Mouse (Mus musculus) ES-CJ7 (cell line): ENCODE data around the gene Csf2rb.
A peak's percentile ranks its signal among the peaks of the same experiment; 100 is the strongest.
"Not testable (repeated sequence)": the region's sequence is repeated elsewhere in the genome, so short reads cannot be mapped to it uniquely, and the experiment has no call there.

Experiments used
- DNase-seq: peaks from one replicate; pipeline ENCODE4 v3.0.0; 2011; ENCODE audit warnings: low read depth, low spot score

Gene Csf2rb

DNA sequence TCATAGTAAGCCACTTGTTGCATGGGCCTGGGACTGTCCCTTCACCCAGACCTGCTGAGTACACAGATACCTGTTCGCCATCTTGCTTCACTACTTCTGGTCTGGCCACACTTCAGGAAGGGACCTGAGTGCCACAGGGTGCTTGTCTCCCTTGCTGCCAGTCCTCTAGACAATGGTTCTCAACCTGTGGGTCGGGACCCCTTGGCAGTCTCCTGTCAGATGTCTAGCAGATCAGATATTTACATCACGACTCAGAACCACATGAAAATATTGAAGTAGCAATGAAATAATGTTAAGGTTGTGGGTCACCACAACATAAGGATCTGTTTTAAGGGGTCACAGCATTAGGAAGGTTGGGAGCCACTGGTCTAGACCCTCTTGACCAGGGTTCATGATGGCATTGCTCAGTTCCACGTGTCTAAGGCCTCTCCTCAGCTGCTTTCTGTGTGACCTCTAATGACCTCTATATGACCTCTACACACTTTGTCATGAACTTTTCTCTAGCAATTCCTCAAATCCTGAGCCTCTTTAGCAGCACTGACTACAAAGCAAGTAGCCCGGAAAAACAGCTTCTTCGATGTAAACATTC is 2.3 kb downstream of the Csf2rb start:
- not testable (repeated sequence) for DNase-seq

DNA sequence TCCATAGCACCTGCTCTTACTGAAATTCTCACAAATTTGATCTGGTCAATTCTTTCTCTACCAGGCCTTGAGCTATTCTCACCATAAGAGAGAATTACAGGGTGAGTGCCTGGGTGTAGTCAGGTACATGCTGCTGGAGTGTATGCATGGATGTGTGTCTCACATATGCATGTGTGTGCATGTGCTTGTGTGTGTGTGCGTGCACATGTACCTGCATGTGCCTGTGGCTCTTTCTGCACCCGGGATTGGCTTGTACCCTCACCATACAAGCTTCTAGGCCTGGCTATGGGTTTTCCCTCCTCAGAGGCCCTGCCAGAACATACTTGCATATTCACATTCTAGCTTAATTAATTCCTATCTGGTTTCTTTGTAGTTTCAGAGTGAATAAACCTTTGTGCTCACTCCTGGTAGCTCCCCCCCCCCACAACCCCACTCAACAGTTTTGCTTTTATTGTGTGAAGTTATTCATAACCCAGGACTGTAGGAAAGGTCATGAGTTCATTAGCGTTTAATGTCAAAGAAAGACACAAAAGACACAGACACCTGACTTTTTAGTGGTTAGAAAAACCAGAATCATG is 3.1 kb downstream of the Csf2rb start:
- DNase-seq, result no peak

DNA sequence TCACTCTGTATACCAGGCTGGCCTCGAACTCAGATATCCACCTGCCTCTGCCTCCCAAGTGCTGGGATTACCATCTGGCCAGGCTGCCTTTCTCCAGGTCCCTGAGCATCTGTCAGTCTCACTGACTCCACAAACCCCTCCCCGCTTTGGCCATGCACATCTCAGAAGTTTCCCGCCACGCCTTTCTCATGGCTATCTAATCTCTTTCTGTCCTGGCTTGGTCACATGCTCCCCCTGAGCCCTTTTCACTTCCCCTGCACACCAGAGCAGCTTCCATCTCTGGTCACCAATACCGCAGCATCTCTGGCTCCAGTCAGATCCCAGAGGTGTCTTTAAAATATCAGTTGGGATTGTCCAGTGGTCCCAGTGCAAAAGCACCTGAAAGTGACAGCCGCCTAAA is 4.4 kb downstream of the Csf2rb start:
- not testable (repeated sequence) for DNase-seq

DNA sequence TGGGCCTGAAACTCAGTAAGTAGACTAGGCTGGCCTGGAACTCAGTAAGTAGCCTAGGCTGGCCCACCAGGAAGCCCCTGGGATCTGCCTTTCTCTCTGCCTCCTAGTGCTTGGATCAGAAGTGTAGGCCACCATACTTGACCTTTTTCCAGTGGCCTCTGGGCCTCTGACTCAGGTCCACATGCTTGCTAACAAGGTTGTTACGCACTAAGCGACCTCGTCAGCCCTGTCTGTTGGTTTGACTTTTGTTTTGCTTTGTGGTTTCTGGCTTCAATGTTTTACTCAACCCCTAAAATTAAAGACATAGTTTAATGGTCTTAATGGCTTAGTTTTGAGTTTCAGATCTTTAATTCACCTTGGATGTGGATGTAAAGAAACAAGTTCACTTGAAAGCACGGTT is 5.2 kb downstream of the Csf2rb start:
- DNase-seq, result no peak

DNA sequence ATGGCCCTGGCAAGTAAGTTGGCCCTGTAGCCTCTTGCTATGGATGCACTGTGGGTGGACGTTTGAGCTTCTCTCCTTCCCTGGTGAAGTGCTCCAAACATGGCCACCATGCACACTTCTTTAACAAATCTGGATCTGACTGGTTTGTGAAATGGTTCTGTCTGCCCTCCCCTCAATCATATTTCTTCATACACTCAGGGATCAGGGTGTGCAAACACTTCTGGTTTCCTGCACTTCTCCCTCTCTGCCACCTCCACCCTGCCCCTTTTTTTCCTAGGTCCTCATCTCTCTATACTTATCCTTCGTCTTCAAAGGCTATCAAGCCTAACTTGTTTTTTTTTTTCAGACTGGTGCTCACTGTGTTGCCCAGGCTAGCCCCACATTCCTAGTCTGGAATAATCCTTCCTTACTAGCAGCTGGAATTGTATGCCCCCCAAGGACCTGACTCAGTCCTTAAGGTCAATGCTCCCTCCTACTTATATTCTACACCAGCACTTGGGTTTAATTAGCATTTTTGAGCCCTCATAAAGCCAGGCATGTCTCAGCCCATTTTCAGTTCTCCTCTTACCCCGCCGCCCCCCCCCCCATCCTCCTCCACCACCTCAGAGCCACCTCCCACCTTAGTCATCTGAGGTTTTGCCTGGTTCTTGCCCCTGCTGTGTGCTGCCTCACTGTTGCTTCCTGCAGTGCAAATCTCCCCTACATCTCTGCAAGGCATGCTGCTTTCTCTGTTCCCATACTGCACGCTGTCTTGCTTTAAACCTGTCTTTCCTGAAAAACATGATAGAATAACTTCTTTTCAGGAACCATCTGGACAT is 6.2 kb downstream of the Csf2rb start:
- no peak for DNase-seq

DNA sequence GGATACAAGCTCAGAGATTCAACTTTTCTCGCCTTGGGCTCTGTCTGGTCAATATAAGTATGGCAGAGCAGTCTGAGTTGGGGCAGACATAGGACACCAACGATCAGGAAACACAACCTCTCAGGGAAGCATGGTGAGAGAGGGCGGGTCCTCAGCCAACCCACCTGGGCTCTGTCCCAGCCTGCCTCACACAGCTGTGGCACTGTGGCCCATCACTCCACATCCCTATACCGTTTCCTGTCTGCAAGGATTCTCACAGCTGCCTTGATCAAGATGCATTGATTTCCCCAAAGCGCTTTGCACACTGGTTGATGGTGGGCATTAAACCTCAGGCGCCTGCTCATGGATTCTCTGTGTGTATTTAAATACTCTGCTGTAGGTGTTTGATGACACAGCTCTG is 7.4 kb downstream of the Csf2rb start:
- no peak for DNase-seq

DNA sequence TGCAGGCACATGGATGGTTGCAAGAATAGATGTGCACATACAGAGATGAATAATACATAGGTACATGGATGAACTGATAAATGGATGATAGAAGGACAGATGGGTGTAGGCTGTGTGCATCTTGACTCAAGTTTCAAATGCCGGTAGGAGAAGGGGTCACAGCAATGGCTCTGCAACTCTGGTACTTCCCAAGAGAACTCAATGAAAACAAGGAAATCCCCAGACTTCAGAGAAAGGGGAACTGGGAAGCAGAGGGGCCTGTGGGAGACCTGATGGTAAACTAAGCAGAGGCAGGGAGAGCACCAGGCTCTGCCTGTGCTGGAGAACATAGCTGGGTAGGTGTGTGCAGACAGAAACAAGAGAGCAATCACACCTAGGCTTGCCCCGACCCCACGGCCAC is 8.8 kb downstream of the Csf2rb start:
- no peak for DNase-seq

DNA sequence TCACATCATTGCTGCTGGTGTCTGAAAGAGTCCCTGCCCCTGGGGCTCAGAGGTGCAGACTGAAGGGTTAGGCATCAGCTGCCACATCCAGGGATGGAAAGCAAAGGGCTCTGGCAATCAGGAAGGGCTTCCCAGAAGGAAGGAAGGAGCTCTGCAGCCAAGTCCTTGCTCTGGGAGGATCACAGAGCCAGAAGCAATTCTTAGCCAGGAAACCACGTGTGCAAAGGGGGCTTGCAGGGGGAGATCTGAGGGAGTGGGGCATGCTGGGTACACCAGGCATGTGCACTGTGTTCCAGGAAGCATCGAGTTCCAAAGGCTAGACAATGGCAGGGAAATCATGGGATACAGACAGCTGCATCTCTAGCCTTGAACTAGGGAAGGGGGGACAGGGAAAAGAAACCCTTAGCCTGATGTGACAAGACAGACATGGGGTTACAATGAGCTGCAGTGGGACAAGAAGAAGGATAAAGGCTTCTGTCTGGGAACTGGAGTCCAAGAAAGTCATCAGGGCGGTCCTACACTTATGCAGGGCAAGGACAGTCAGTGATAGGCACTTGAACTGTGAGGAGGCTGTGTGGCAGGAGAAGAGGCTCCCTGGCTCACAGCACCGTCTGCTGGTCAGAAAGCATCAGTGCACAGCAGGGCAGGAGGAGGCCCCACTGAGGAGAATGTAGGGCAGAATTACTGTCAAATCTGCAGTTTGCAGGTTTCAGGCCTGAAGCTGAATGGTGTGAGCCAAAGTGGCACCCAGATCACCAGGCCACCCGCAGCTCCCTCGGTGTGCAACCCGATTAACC is 14.3 kb downstream of the Csf2rb start:
- DNase-seq, result peak; percentile 47

DNA sequence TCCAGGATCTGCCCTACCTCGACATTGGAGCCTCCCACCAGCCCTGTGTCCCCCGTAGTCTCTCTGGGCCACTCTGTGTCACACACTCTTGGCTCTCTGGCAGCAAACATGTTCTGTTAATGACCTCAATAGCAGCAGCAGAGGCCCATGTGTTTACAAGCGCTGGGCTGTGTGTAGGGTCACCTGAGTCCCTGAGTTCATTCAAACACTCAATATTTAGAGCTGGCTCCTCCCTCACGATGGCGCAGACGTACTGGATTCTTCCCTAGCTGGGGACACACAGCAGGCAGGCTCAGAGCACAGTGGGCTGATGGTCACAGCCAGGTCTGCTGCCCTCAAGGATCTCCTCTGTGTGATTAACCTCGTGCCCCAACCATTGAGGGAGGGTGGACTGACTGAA is 15.4 kb downstream of the Csf2rb start:
- DNase-seq, result not testable (repeated sequence)

DNA sequence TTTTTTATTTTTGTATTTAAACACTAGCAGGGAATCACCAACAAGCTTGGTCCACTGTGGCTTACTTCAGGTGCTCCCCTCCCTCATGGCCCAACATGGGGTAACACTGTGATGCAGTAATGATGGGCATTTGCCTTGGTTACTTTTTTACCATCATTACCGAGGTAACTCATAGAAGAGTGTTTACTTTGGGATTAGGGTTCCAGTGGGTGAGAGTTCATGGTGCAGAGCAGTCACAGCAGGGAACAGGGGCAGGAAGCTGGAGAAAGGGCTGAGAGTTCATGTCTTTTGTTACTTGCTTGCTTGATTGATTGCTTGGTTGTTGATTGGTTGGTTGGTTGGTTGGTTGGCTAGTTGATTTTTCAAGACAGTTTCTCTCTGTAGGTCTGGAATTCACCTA is 18.1 kb downstream of the Csf2rb start:
- no peak for DNase-seq

DNA sequence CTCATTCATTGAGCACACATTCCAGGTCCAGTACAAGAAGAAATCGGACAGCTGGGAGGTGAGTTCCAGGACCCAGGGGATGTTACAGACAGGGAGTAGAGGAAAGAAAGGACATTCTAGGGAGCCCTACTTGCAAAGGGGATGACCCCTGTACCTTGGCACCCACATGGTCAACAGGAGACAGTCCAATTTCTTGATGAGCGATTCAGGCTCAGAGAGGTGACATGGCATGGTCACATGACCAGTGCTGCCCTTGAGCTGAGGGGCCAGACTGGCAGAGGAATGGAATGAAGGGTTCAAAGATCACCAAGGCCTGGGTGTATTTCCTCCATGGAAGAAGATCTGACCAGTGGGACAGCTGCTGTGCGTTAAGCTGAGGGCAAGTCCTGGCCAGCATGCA is 19.0 kb downstream of the Csf2rb start:
- DNase-seq, result no peak

DNA sequence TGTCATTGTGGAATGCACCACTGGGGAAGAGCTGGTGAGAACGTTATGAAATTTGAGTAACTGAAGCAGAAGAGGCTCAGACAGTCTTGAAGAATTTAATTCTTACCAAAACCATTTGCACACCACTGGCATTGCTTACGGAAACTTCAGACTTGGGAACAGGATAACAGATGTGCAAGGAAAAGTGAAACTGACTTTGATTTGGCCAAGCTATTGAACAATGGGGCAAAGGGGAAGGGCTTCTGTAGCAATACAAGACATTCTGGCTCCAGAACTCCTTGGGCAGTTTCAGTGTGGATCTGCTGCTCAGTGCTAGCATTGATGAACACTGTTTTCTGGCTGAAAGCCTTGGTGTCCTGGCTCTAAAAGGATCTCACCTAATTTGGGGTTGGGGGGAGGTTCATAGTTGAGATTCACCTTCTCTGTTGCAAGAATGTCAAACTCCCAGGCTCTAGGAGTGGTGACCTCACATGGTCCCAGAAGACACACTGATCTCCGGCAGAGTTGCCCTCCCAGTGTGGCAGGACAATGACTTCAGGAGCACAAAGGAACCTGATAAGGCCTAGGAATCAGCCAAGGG is 26.1 kb downstream of the Csf2rb start:
- DNase-seq, result no peak

DNA sequence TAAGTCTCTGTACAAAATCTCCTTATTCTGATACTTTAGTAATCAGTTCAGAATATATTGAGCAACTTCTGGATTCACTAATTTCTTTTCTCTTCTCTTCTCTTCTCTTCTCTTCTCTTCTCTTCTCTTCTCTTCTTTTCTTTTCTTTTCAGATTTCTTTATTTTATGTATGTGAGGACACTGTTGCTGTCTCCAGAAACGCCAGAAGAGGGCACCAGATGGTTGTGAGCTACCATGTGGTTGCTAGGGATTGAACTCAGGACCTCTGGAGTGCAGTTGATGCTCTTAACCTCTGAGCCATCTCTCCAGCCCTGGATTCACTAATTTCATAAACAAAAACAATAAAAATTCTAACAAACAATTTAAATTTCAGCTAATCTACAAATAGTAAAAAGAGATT is 29.4 kb downstream of the Csf2rb start:
- DNase-seq, result peak; percentile 32

DNA sequence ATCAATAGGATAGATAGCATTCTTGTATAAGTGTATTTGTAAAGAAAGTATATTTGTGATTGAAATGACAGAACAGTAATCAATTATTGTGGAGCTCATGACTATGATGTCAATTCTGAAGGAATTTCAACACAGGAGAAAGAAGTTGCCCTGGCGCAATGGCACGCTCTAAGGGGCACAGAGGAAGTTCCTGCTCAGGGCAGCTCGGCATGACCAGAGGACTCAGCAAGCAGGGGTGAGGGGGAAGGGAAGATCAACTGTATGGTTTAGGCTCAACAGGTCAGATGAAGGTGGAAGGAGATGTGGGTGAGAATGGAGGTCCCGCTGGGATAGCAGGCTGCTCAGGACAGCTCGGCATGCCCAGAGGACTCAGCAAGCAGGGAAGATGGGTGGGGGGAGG is 30.0 kb downstream of the Csf2rb start:
- no peak for DNase-seq

DNA sequence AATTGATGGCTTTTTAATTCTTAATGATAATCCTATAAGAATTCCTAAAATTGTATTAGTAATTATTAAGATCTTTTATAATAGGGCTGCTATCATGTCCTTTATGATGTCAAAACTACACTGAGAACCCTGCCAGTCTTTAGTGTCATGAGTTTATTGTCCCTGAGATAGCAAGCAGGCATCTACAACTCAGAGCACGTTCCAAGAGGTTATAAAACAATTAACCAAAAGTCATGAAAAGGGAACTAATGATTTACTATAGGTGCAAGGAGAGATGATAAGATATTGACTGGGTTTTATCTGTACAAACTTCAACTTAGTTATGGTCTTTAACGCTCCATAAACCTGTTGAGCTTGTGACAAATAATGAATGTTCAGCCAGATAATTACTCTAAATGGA is 40.4 kb downstream of the Csf2rb start:
- no peak for DNase-seq

DNA sequence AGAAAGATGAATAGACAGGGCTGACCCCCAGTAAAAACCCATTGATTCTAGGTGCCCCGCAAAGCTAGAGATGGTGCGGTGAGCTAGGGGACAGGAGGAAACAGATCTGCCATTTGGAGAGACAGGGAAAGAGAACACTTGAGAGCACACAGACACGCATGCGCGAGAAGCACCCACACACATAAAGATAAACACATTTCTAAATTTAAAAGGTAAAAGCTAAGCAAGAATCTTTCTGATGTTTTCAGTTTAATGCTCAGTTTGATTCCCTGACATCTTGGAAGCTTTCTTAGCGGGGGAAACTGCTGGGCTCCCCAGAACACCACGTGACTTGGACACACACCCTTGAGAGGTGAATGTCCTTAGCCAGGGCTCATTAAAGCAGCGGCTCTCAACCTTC is 41.3 kb downstream of the Csf2rb start:
- DNase-seq, result no peak

DNA sequence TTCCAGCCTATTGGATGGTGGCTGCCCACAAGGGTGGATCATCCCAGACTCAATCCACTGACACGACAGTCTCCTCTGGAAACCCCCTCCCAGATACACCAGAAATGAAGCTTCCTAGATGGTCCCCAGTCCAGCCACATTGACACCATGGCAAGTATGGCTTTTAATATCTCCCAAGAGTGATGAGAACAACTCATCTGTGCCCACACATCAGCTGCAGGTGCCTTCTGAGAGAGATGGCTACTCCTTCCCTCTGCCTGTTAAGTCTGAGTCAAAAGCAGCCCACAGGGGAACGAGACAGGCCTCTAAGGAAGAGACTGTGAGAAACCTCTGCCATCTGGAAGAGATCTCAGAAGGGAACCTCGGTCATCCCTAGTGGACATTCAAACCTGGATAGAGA is 42.3 kb downstream of the Csf2rb start:
- DNase-seq, result no peak

DNA sequence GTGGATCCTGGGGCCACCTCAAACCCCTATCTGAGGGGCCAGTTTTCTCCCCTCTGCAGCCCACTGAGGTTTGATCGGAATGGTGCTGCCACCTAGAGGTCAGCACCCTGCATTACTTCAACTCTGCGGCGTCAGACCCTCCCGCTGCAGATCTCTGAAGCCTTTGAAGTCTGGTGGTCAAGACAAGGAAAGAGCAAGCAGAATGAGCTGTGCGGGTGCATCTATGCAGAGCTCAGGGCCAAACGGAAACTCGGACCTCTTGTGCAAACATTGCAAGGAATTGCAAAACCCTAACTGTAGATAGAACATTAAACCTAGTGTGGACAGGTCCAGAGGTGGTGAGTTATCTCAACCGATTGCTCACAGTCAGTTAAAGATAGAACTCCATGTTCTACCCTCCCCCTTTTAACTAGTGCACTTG is 43.4 kb downstream of the Csf2rb start:
- peak; percentile 35 for DNase-seq

DNA sequence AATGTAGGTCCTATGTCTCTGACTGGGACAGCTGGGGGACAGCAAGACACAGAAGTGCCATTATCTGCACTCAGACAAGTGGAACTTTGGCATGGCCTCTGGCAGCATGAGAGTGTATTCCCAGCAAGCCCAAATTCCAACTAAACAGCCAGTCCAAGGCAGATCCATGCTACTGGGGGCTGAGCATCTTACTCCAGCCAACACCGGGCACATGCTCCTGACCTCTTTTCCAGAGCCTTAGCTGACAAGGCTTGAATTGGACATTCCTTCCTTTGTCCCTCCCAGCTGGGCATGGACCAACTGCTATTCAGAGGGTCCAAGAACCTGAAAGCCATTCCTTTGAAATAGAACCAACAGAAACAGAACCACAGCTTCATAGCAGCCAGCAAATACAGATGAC is 44.1 kb downstream of the Csf2rb start:
- DNase-seq, result no peak

DNA sequence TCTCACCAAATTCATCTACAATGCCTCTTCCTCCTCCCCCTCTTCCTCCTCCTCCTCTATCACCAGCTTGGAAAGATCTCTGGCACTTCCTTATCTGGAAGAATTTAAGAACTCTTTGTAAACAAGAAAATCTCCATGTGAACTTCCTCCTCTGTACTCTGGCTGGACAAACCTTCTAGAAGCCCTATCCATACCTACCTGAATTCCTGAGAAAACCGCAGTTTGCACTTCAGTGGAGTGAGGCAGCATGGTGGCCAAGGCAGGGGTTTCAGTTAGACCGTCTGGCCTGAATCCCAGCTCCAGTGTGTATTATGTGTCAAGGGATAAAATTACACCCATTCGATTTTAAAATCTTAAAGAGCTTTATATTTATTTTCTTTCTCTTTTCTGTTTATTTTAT is 47.2 kb downstream of the Csf2rb start:
- no peak for DNase-seq

DNA sequence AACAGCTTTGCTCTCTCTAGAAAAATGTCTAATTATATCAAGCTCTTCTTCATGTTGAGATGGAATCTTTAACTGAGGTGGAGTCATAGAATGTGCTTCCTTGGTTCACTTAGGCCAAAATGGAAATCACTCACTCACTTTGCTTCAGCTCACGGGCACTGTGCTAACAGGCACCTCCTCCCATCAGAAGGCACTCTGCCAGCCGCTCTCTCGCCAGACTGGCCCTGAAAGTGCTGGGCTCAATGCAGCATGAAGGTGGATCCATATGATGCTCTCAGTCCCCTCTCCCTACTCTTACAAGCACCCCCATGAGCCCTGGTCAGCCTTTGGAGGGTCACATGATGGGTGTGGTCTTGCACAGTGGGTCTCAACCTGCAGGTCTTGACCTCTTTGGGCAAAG is 48.7 kb downstream of the Csf2rb start:
- no peak for DNase-seq

DNA sequence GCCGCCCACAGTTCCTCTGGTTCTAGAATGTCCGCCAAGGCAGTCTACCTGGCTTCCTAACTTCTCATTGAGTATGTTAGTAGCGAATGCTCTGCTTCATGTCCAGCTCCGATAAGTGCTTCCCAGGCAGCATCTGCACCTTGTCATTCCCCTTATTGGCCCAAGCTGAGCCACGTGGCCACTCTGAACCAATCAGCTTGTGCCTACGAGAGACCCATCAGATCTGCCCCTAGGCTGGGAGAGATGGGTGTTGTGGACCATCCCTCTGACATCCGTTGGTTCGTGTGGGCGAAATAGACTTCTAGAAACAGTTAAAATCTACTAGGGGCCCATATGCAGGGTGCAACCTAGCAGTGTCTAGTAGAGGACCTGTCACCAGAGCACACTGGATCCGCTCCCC is 52.3 kb downstream of the Csf2rb start:
- no peak for DNase-seq
